Mouse (Mus musculus) stomach, embryonic 16.5 days (tissue): Measurements from ENCODE around the gene Gfer. TPM values are rescaled to one million over a fixed set of nuclear protein-coding genes. Genes with fewer than 3 reads are reported as not detected.

Experiments used
- ATAC-seq: fragments of 200-750 bp; cut with Nextera tagmentation; 2 replicates; pipeline ENCODE4 v1.8.0; 2017; ENCODE audit warnings: moderate number of reproducible peaks, moderate TSS enrichment; ENCODE audit not compliant: insufficient read depth, low FRiP score
- H3K27ac ChIP-seq: fragments of 300-500 bp; sonication (generic); 2 replicates; pipeline ENCODE4 v1.5.1; 2014; ENCODE audit warnings: low read length
- H3K27me3 ChIP-seq: fragments of 300-500 bp; sonication (generic); 2 replicates; pipeline ENCODE4 v1.6.1; 2014; ENCODE audit warnings: low read length, control low read depth, mixed read lengths; ENCODE audit not compliant: control insufficient read depth, insufficient read depth
- H3K36me3 ChIP-seq: fragments of 300-500 bp; sonication (generic); 2 replicates; pipeline ENCODE4 v1.6.1; 2014; ENCODE audit warnings: low read length; ENCODE audit not compliant: control insufficient read depth, insufficient read depth
- H3K4me1 ChIP-seq: fragments of 300-500 bp; sonication (generic); 2 replicates; pipeline ENCODE4 v1.6.1; 2014; ENCODE audit warnings: low read length, control low read depth, mixed read lengths; ENCODE audit not compliant: control insufficient read depth, insufficient read depth
- H3K4me2 ChIP-seq: fragments of 300-500 bp; sonication (generic); 2 replicates; pipeline ENCODE4 v1.6.1; 2014; ENCODE audit warnings: low read depth, low read length, mixed read lengths
- H3K4me3 ChIP-seq: fragments of 300-500 bp; sonication (generic); replicated peaks from 2 replicates; pipeline ENCODE4 v1.5.1; 2014; ENCODE audit warnings: mild to moderate bottlenecking, low read length
- H3K9ac ChIP-seq: fragments of 300-500 bp; sonication (generic); 2 replicates; pipeline ENCODE4 v1.6.1; 2014; ENCODE audit warnings: low read length
- H3K9me3 ChIP-seq: fragments of 300-500 bp; sonication (generic); replicated peaks from 2 replicates; pipeline ENCODE4 v1.6.1; 2016; ENCODE audit warnings: low read length, control low read depth; ENCODE audit not compliant: control insufficient read depth
- whole genome bisulfite sequencing: fragments of 180-500 bp; shearing (Covaris S2); extraction: QIAGEN DNeasy Blood & Tissue Kit; methylation state at CpG from one replicate; pipeline ENCODE4 v1.1.7; 2014; 5-methylcytosine and 5-hydroxymethylcytosine counted together
- polyA plus RNA-seq: library from polyadenylated mRNA; unstranded; fragments of >200 nt; fragmentation: Nextera tagmentation; extraction: Ambion mirVana; gene quantifications from 2 replicates; pipeline ENCODE4 v1.2.1, GENCODE M21; 2015

The Gfer gene
- polyA plus RNA-seq, 1 experiment from 2014 or later: 35.2 TPM

- H3K4me1 ChIP-seq: peaks cover 23% of the 10 kb centered on the region
- peak overlapping the region; percentile 93 for H3K9ac ChIP-seq
- peak; percentile 34; the same call in 1 of the 2 replicates for ATAC-seq
- peak overlapping the region; percentile 99 for H3K4me2 ChIP-seq
- H3K4me3 ChIP-seq: peak overlapping the region; percentile 86
- H3K27me3 ChIP-seq: no peaks in the 10 kb centered on the region
- H3K9me3 ChIP-seq: no peaks in the 10 kb centered on the region
- WGBS: under 1% methylated on average over 35 of the region's 35 CpGs
- H3K27ac ChIP-seq: peak overlapping the region; percentile 33; the same call in 1 of the 2 replicates
- H3K36me3 ChIP-seq: no peaks in the 10 kb centered on the region
Observed at GRCm38 (mm10) chr17:24649581-24650069, 46.3 kb downstream of the Gfer start.

- Histone ChIP-seq H3K4me3 (peak overlapping the region; percentile 86), H3K36me3 (no peaks in the 10 kb centered on the region), H3K4me2 (peak overlapping the region; percentile 99), H3K27ac (no peak overlapping the region), H3K27me3 (no peaks in the 10 kb centered on the region), H3K4me1 (peaks cover 28% of the 10 kb centered on the region), H3K9me3 (no peaks in the 10 kb centered on the region), H3K9ac (peak overlapping the region; percentile 93)
- 73% methylated on average over 10 of the region's 10 CpGs for WGBS
- ATAC-seq: no peak
Observed at GRCm38 (mm10) chr17:24648731-24649377, 47.1 kb downstream of the Gfer start.

- 80% methylated on average over 11 of the region's 11 CpGs for WGBS
- Histone ChIP-seq H3K9me3 (no peaks in the 10 kb centered on the region), H3K4me2 (no peak overlapping the region), H3K27me3 (no peaks in the 10 kb centered on the region), H3K27ac (peak overlapping the region; percentile 53), H3K9ac (peak overlapping the region; percentile 28; the same call in 1 of the 2 replicates), H3K4me1 (peaks cover 28% of the 10 kb centered on the region), H3K4me3 (peak overlapping the region; percentile 5; the same call in 1 of the 2 replicates), H3K36me3 (no peaks in the 10 kb centered on the region)
- no peak for ATAC-seq
Observed at GRCm38 (mm10) chr17:24647493-24647892, 48.5 kb downstream of the Gfer start.

DNA sequence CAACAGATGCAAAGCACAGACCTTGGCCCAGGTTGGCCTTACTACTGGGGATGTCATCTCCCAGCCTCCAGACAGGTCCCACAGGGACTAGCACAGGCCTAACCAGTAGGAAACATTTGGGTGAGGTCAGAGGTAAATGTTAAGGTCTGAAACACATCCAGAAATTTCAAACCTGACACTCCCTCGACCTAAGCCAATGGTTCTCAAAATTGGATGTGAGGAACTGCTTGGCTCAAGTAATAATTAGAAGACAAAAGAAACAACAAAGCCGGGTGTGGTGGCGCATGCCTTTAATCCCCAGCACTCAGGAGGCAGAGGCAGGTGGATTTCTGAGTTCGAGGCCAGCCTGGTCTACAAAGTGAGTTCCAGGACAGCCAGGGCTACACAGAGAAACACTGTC is 49.6 kb downstream of the Gfer start:
- no peak overlapping the region for H3K4me2 ChIP-seq
- H3K9me3 ChIP-seq: no peaks in the 10 kb centered on the region
- peaks cover 28% of the 10 kb centered on the region for H3K4me1 ChIP-seq
- WGBS: 84% methylated on average over 4 of the region's 4 CpGs
- H3K27ac ChIP-seq: no peak overlapping the region
- H3K4me3 ChIP-seq: no peak overlapping the region
- H3K36me3 ChIP-seq: no peaks in the 10 kb centered on the region
- no peak overlapping the region for H3K9ac ChIP-seq
- ATAC-seq: no peak
- H3K27me3 ChIP-seq: no peaks in the 10 kb centered on the region

GRCm38 (mm10) chr17:24645916-24646315 is 50.0 kb downstream of the Gfer start:
- Histone ChIP-seq H3K4me2 (no peak overlapping the region), H3K9me3 (no peaks in the 10 kb centered on the region), H3K27ac (peak overlapping the region; percentile 43; the same call in 1 of the 2 replicates), H3K36me3 (no peaks in the 10 kb centered on the region), H3K27me3 (no peaks in the 10 kb centered on the region), H3K4me3 (no peak overlapping the region), H3K9ac (peak overlapping the region; percentile 46; the same call in 1 of the 2 replicates), H3K4me1 (peaks cover 28% of the 10 kb centered on the region)
- no peak for ATAC-seq
- WGBS: 75% methylated on average over 3 of the region's 3 CpGs

DNA sequence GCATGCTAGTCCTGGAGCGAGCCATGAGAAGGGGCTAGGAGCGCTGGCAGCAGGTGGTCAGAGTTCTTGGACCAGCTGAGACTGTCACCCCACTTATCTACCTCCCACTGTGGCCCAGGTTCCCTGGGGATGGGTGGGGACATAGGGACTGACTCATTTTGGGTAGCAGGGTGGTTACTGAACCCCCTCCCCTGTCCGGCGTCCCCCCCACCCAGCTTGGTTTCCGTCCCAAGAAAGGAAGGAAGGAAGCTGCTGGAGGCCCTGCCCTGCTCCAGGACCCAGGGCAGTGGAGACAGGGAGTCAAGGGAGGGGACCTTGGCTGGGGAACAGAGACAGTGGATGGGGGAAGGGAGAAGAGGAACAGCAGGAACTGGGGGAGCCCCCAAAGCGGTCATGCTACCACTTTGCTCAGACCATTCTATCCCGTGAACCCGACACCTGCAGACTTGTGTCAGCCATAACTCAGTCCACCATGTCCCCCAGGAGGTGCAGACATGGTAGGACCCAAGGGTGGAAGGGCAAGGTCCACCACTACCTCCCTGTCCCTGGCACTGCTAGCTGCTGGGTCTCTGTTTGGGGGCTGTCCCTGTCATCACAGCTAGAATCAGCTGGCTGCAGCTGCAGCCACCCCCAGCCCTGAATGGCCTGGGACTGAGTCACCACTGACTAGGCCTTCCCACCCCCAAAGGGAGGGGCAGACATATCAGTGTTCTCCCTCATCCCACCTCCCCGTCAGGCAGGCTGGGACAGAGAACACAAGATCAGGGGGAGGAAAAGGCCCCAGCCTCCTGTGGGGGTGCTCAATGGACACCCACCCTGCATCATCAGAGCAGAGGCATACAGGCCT is 50.9 kb downstream of the Gfer start:
- no peaks in the 10 kb centered on the region for H3K9me3 ChIP-seq
- H3K27me3 ChIP-seq: no peaks in the 10 kb centered on the region
- 68% methylated on average over 9 of the region's 9 CpGs for WGBS
- ATAC-seq: no peak
- no peak overlapping the region for H3K4me3 ChIP-seq
- peak overlapping the region; percentile 85 for H3K27ac ChIP-seq
- H3K4me1 ChIP-seq: peaks cover 24% of the 10 kb centered on the region
- peak overlapping the region; percentile 1; the same call in 1 of the 2 replicates for H3K4me2 ChIP-seq
- H3K36me3 ChIP-seq: no peaks in the 10 kb centered on the region
- peak overlapping the region; percentile 65 for H3K9ac ChIP-seq

DNA sequence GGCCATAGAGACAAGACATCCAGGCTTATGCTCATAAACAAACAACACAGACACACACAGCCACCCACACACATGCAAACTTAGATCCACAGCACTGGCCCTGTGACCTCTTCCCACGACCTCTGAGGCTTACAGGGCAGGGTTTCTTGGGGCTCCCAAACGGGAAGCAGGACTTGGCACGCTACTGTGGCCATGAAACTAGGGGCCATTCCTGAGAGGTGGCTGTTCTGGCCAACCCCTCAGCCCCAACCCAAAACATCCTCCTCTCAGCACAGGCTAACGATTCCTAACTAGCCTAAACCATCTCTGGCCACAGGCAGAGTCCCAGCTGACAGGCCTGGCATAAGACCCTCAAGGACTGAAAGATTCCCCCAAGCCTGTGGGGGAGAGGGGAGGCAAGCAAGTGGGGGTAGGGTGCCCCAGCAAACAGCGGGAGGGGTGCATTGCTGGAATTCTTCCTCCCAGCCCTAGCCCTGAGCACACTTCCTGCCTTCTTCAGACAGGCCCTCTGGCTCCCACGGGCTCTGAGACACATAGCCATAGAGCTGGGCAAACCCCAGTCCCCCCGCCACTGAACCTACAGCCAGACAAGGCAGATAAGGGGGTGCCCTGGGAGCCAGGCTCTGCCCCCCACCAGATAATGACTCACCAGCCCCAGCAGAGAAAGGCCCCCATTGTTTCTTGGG is 51.8 kb downstream of the Gfer start:
- Histone ChIP-seq H3K4me3 (no peak overlapping the region), H3K27me3 (no peaks in the 10 kb centered on the region), H3K4me1 (peaks cover 25% of the 10 kb centered on the region), H3K9ac (peak overlapping the region; percentile 65), H3K36me3 (no peaks in the 10 kb centered on the region), H3K4me2 (peak overlapping the region; percentile 1; the same call in 1 of the 2 replicates), H3K27ac (peak overlapping the region; percentile 85), H3K9me3 (no peaks in the 10 kb centered on the region)
- WGBS: 31% methylated on average over 7 of the region's 7 CpGs
- 0 out of 2 replicates have a peak, but pooled peaks have one; percentile 9 for ATAC-seq
